Mouse (Mus musculus) left cerebral cortex, postnatal 4 days (tissue): ENCODE measurements around the gene Grk3. TPM values are rescaled to one million over a fixed set of nuclear protein-coding genes. Genes with fewer than 3 reads are reported as not detected.

Experiments
- DNase-seq: peaks from one replicate; pipeline ENCODE4 v3.0.0-alpha.2; 2022
- intact Hi-C: fragments of 180-260 bp; cut with DNase I; formaldehyde crosslinking; loops from one replicate; pipeline ENCODE4 v1.15.1; 2025
- total RNA-seq, 2 experiments: library from RNA; stranded (reverse); gene quantifications; 2 replicates each; pipeline ENCODE4 v1.2.3; 2021

Grk3 gene
- total RNA-seq, 2 experiments from 2014 or later, result 68.4 to 73.9 TPM

- DNase-seq, result no peak
- intact Hi-C loops, result no loop called here
Observed at GRCm38 (mm10) chr5:113011926-113012325, 3.7 kb downstream of the Grk3 start.

GRCm38 (mm10) chr5:113009183-113009820, 6.3 kb downstream of the Grk3 start:
- intact Hi-C loops, result no loop called here
- no peak for DNase-seq

- DNase-seq, result no peak
- intact Hi-C loops, result no loop called here
Observed at GRCm38 (mm10) chr5:113008496-113008895, 7.1 kb downstream of the Grk3 start.

- no peak for DNase-seq
- intact Hi-C loops, result no loop called here
Observed at GRCm38 (mm10) chr5:113006997-113007396, 8.6 kb downstream of the Grk3 start.

- intact Hi-C loops, result no loop called here
- DNase-seq, result no peak
Observed at GRCm38 (mm10) chr5:113005941-113006391, 9.6 kb downstream of the Grk3 start.

GRCm38 (mm10) chr5:113002821-113003380, 12.7 kb downstream of the Grk3 start:
- peak; percentile 44 for DNase-seq
- intact Hi-C loops, result no loop called here

GRCm38 (mm10) chr5:112999227-112999626, 16.4 kb downstream of the Grk3 start:
- DNase-seq, result no peak
- intact Hi-C loops, result no loop called here

GRCm38 (mm10) chr5:112997516-112998186, 17.9 kb downstream of the Grk3 start:
- intact Hi-C loops, result no loop called here
- no peak for DNase-seq

- intact Hi-C loops, result no loop called here
- no peak for DNase-seq
Observed at GRCm38 (mm10) chr5:112991245-112991644, 24.3 kb downstream of the Grk3 start.

- intact Hi-C loops, result no loop called here
- DNase-seq, result no peak
Observed at GRCm38 (mm10) chr5:112981931-112982330, 33.7 kb downstream of the Grk3 start.

GRCm38 (mm10) chr5:112979710-112980109, 35.9 kb downstream of the Grk3 start:
- intact Hi-C loops, result no loop called here
- DNase-seq, result no peak

- intact Hi-C loops, result no loop called here
Observed at GRCm38 (mm10) chr5:112979195-112979594, 36.4 kb downstream of the Grk3 start.

GRCm38 (mm10) chr5:112977089-112977488, 38.5 kb downstream of the Grk3 start:
- peak; percentile 63 for DNase-seq
- intact Hi-C loops, result no loop called here

More at GRCm38 (mm10) chr5:112979195-112979594, 36.4 kb downstream of the Grk3 start:
- no peak for DNase-seq

- no peak for DNase-seq
- intact Hi-C loops, result no loop called here
Observed at GRCm38 (mm10) chr5:112973596-112973995, 42.0 kb downstream of the Grk3 start.

- intact Hi-C loops, result no loop called here
Observed at GRCm38 (mm10) chr5:112972297-112972696, 43.3 kb downstream of the Grk3 start.

GRCm38 (mm10) chr5:112963495-112963894, 52.1 kb downstream of the Grk3 start:
- no peak for DNase-seq
- intact Hi-C loops, result no loop called here

More at GRCm38 (mm10) chr5:112972297-112972696, 43.3 kb downstream of the Grk3 start:
- DNase-seq, result no peak

GRCm38 (mm10) chr5:112962166-112962565, 53.4 kb downstream of the Grk3 start:
- no peak for DNase-seq
- intact Hi-C loops, result no loop called here

- intact Hi-C loops, result no loop called here
- DNase-seq, result no peak
Observed at GRCm38 (mm10) chr5:112960911-112961310, 54.7 kb downstream of the Grk3 start.

GRCm38 (mm10) chr5:112958293-112958692, 57.3 kb downstream of the Grk3 start:
- intact Hi-C loops, result no loop called here
- DNase-seq, result no peak

- intact Hi-C loops, result no loop called here
- no peak for DNase-seq
Observed at GRCm38 (mm10) chr5:112956841-112957240, 58.8 kb downstream of the Grk3 start.

GRCm38 (mm10) chr5:112956368-112956767, 59.2 kb downstream of the Grk3 start:
- no peak for DNase-seq
- intact Hi-C loops, result no loop called here

- no peak for DNase-seq
- intact Hi-C loops, result no loop called here
Observed at GRCm38 (mm10) chr5:112950847-112951246, 64.7 kb downstream of the Grk3 start.
